Mouse (Mus musculus) heart, embryonic 12.5 days (tissue): ENCODE data around the gene Slc25a45. TPM values are rescaled to one million over a fixed set of nuclear protein-coding genes. Genes with fewer than 3 reads are reported as not detected.

Experiments used
- ATAC-seq: fragments of 200-750 bp; cut with Nextera tagmentation; 2 replicates; pipeline ENCODE4 v1.8.0; 2017; ENCODE audit warnings: moderate TSS enrichment, moderate library complexity; ENCODE audit not compliant: insufficient number of reproducible peaks, low FRiP score
- H3K27ac ChIP-seq: fragments of 300-500 bp; sonication (generic); 2 replicates; pipeline ENCODE4 v1.5.1; 2016; ENCODE audit warnings: mild to moderate bottlenecking, moderate library complexity; ENCODE audit not compliant: poor library complexity, severe bottlenecking
- H3K27me3 ChIP-seq: fragments of 300-500 bp; sonication (generic); replicated peaks from 2 replicates; pipeline ENCODE4 v1.6.1; 2016; ENCODE audit warnings: mild to moderate bottlenecking, moderate library complexity
- H3K36me3 ChIP-seq: fragments of 300-500 bp; sonication (generic); 2 replicates; pipeline ENCODE4 v1.6.1; 2016; ENCODE audit warnings: mild to moderate bottlenecking, moderate library complexity
- H3K4me1 ChIP-seq: fragments of 300-500 bp; sonication (generic); replicated peaks from 2 replicates; pipeline ENCODE4 v1.6.1; 2016; ENCODE audit warnings: mild to moderate bottlenecking
- H3K4me2 ChIP-seq: fragments of 300-500 bp; sonication (generic); 2 replicates; pipeline ENCODE4 v1.6.1; 2016; ENCODE audit warnings: mild to moderate bottlenecking, moderate library complexity
- H3K4me3 ChIP-seq: fragments of 300-500 bp; sonication (generic); 2 replicates; pipeline ENCODE4 v1.5.1; 2016; ENCODE audit warnings: mild to moderate bottlenecking
- H3K9ac ChIP-seq: fragments of 300-500 bp; sonication (generic); 2 replicates; pipeline ENCODE4 v1.6.1; 2016; ENCODE audit warnings: mild to moderate bottlenecking, moderate library complexity
- H3K9me3 ChIP-seq: fragments of 300-500 bp; sonication (generic); replicated peaks from 2 replicates; pipeline ENCODE4 v1.6.1; 2016; ENCODE audit warnings: mild to moderate bottlenecking, moderate library complexity
- WGBS: fragments of 180-500 bp; shearing (Covaris S2); methylation state at CpG from one replicate; pipeline ENCODE4 v1.1.7; 2016; 5-methylcytosine and 5-hydroxymethylcytosine counted together
- polyA plus RNA-seq: library from polyadenylated mRNA; unstranded; fragments of >200 nt; fragmentation: Nextera tagmentation; extraction: Ambion mirVana; gene quantifications from 2 replicates; pipeline ENCODE4 v1.2.1, GENCODE M21; 2016

Slc25a45 gene
- polyA plus RNA-seq, 1 experiment from 2014 or later: 3.9 TPM

DNA sequence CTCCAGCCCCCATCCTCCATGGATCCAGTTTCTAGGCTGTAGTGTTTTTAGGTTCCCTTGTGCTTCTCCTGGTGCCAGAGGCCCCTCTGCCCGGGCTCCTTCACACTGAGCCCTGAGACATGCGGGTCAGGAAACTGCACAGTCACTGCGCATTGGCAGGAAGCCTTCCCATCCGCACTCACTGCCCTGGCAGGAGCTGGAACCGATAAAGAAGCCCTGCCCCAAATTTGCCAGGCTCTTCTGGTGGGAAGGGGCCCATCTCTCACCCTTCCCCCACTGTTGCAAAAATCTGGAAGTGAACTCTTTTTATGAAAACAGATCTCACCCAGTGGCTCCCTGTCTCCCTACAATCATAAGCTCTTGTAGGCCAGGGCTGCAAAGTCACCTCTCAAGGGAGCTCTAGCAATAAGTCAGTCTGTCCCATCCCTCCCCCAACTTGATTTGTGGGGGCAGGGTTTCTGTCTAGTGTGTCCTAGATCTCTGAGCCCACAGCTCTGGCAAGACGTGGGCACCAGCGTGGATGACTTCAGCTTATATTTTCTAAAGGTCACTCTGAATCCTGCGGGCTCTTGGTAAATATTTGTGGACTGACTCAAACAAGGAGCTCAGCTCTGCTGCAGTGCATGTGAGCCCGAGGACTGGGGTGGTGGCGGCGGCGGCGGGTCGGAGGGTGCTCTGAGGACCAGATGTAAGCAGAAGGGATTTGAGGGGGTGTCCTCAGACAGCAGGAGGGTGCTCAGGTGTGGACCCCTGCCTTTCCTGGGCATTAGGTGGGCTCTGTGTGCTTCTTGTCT lies 29.4 kb upstream of the Slc25a45 start:
- H3K4me3 ChIP-seq: peak overlapping the region; percentile 4; the same call in 1 of the 2 replicates
- no peaks in the 10 kb centered on the region for H3K9me3 ChIP-seq
- peaks cover 24% of the 10 kb centered on the region for H3K36me3 ChIP-seq
- peak overlapping the region; percentile 76 for H3K9ac ChIP-seq
- no peaks in the 10 kb centered on the region for H3K27me3 ChIP-seq
- H3K4me2 ChIP-seq: peak overlapping the region; percentile 77
- peak overlapping the region; percentile 100 for H3K27ac ChIP-seq
- 39% methylated on average over 14 of the region's 14 CpGs for WGBS
- peaks cover 94% of the 10 kb centered on the region for H3K4me1 ChIP-seq
- ATAC-seq: peak; percentile 33; the same call in 1 of the 2 replicates

DNA sequence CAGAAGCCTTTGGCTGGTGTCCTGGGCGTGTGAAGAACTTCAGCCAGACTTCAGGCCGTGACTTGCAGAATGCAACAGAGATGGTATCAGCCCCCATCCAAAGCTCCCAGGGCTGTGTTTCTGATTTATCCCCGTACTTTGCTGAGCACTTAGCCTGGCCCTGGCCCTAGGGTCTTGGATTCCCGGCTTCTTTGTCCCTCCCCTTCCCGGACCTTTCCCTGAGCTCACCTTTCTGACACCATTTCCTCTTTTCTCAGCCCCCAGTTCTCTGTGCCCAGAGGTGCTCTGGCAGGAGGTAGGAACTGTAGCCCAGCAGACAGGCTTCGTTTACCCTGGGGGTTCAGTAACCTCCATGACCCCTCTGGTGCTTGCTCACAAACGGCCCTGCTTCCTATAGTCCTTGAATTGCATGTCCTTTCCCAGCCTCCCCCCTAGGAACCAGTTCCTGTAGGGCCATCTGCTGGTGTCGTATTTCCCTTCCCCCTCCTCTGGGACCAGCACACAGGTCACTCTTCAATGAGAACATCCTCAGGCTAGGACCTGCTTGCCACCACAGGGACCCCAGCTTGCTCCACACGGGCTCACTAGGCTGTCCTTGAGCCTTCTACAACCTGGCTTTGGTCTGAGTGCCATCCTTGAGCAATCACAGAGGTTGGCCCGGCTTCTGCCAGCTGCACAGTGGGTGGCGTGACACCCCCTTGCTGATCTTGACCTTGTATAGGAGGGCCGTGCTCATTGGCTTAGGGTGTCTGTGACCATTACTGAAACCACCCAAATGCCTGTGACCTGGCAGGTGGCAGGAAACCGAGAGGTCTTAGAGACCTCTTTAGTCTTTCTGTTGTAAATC lies 28.6 kb upstream of the Slc25a45 start:
- H3K4me2 ChIP-seq: peak overlapping the region; percentile 77
- H3K27ac ChIP-seq: peak overlapping the region; percentile 100
- H3K36me3 ChIP-seq: peaks cover 29% of the 10 kb centered on the region
- no peak for ATAC-seq
- peaks cover 86% of the 10 kb centered on the region for H3K4me1 ChIP-seq
- WGBS: 34% methylated on average over 13 of the region's 13 CpGs
- peak overlapping the region; percentile 76 for H3K9ac ChIP-seq
- no peaks in the 10 kb centered on the region for H3K9me3 ChIP-seq
- H3K27me3 ChIP-seq: no peaks in the 10 kb centered on the region
- peak overlapping the region; percentile 15; the same call in 1 of the 2 replicates for H3K4me3 ChIP-seq

DNA sequence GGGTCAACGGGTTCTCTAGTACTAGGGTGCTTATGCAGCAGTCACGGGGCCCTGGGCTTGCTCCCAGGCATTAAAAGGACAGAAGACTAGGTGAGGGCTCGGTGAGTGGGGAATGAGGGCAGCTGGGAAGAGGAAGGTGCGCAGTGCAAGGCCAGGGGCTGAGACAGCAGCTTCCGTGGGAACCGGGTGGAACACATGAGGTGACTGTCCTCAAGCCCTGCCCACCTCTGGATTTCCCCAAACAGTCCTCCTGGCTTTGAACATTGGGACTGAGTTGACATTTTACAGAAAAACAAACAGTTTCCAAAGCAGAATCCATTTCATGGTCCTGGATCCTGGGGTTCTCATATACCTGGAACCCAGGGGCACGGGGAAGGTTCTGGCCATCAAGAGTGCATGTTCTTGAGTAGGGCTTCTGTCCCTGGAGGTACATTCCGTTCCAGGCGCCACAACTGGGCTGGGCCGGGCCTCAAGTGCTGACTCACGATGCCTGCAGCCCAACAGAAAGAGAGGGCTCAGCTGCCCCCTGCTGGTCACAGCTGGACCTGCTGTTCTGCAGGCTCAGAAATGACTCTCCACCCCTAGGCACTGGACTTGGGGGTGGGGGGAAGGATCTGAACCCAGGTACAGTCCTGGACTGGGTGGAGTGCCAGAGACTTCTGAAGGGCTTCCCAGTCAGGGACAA lies 27.6 kb upstream of the Slc25a45 start:
- ATAC-seq: peak; percentile 34; the same call in 1 of the 2 replicates
- no peaks in the 10 kb centered on the region for H3K9me3 ChIP-seq
- H3K27me3 ChIP-seq: no peaks in the 10 kb centered on the region
- H3K4me3 ChIP-seq: no peak overlapping the region
- peaks cover 77% of the 10 kb centered on the region for H3K4me1 ChIP-seq
- H3K4me2 ChIP-seq: peak overlapping the region; percentile 77
- peaks cover 36% of the 10 kb centered on the region for H3K36me3 ChIP-seq
- peak overlapping the region; percentile 36; the same call in 1 of the 2 replicates for H3K9ac ChIP-seq
- peak overlapping the region; percentile 100 for H3K27ac ChIP-seq
- WGBS: 23% methylated on average over 11 of the region's 11 CpGs

DNA sequence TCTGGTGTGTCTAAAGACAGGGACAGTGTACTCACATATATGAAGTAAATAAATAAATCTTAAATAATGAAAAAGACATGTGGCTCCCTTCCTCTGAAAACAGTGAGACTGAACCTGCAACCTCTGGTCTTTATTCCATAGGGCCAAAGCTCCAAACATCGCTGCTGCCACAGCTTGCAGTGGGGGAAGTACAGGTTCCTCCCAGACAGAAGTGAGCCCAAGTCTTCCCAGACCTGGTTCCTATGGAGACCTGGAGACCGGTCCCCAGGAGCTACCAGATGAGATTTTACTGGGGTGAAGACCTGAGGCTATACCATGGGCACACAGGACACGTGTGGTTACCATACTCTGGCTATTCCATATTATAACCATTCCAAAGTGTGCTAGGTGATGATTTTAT lies 26.7 kb upstream of the Slc25a45 start:
- H3K9me3 ChIP-seq: no peaks in the 10 kb centered on the region
- no peak overlapping the region for H3K9ac ChIP-seq
- H3K36me3 ChIP-seq: peaks cover 45% of the 10 kb centered on the region
- H3K27ac ChIP-seq: no peak overlapping the region
- H3K4me1 ChIP-seq: peaks cover 71% of the 10 kb centered on the region
- no peaks in the 10 kb centered on the region for H3K27me3 ChIP-seq
- no peak overlapping the region for H3K4me2 ChIP-seq
- no peak for ATAC-seq
- no peak overlapping the region for H3K4me3 ChIP-seq
- 83% methylated on average over 3 of the region's 3 CpGs for WGBS

DNA sequence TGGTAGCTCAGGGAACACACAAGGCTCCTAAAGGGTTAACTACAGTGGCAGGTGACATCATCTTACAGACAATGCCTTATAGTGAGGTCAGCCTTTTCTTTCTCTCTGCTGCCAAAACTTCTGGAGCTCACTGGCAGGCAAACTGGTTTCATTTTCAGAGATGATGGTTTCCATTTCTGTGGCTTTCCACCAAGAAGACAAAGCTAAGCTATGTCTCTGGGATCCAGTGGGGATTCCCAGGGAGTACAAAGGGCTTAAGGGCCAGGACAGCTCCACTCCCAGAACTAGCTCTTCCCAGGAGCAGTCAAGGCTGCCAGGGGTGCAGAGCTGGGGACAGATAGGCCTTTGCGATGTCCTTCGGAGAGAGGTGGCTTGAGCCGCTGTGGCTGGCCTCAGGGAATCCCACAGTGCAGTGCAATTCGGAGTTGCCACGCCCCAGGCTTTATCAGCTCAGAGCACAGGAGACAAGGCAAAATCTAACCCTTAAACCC lies 26.1 kb upstream of the Slc25a45 start:
- H3K4me3 ChIP-seq: no peak overlapping the region
- no peak for ATAC-seq
- peaks cover 52% of the 10 kb centered on the region for H3K36me3 ChIP-seq
- H3K4me1 ChIP-seq: peaks cover 66% of the 10 kb centered on the region
- H3K27me3 ChIP-seq: no peaks in the 10 kb centered on the region
- H3K9me3 ChIP-seq: no peaks in the 10 kb centered on the region
- H3K9ac ChIP-seq: peak overlapping the region; percentile 61
- peak overlapping the region; percentile 42 for H3K4me2 ChIP-seq
- WGBS: 43% methylated on average over 5 of the region's 5 CpGs
- peak overlapping the region; percentile 82 for H3K27ac ChIP-seq

DNA sequence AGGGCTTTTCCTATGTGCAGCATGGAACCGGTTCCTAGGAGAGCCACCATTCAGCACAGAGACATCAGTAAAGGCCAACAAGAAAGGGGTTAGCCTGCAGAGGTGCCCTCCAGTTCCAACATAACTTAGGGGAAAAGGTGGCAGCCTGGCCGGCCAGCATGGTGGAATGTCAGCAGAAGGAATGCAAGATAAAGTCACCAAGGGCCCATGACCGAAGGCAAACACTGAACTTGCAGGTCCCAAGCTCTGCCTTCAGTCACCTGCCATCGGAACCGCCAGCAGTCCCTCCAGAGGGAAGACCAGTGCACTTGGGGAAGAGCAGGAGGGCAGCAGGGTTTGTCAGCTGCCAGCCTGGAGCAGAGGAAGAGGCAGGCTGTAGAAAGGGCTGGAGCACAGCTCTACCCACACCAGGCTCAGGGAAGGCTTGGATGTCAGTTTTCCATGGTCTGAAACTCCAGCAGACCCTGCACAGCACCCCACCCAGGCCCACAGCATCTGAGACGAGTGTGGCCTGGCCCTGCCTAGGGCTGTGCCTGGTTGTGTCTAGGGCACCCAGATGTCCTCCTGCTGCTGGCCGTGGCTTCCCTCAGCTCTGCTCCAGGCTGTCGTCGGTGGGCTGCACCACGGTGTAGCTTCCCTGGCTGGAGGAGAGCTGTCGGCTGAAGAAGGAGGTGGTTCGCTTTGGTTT lies 25.4 kb upstream of the Slc25a45 start:
- H3K9ac ChIP-seq: peak overlapping the region; percentile 61
- peaks cover 60% of the 10 kb centered on the region for H3K4me1 ChIP-seq

DNA sequence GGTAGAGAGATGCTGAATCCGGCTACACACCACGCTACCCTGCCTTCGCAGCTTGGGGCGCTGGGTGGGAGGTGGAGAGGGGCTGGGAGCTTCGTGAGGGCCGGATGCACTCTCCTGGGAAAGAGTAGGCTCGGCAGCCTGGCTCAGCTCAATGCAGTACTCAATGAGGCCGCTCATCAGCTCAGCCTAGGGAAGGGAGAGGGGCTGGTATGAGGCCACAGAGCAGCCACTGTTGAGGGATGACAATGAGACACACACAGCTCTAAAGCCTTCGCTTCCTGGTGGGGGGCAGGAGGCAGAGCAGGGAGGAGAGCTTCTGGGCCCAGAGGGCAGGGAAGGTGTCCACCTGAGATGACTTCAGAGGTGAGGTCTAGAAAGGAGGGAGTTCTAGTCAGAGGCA lies 21.0 kb upstream of the Slc25a45 start:
- WGBS: 84% methylated on average over 9 of the region's 9 CpGs
- Histone ChIP-seq H3K9me3 (no peaks in the 10 kb centered on the region), H3K4me3 (no peak overlapping the region), H3K4me2 (no peak overlapping the region), H3K27ac (no peak overlapping the region), H3K27me3 (no peaks in the 10 kb centered on the region), H3K9ac (no peak overlapping the region), H3K4me1 (peaks cover 17% of the 10 kb centered on the region), H3K36me3 (peaks cover 94% of the 10 kb centered on the region)
- no peak for ATAC-seq

More for the DNA sequence above, 25.4 kb upstream of the Slc25a45 start:
- WGBS: 53% methylated on average over 12 of the region's 12 CpGs
- H3K27me3 ChIP-seq: no peaks in the 10 kb centered on the region
- no peak for ATAC-seq
- H3K9me3 ChIP-seq: no peaks in the 10 kb centered on the region
- peak overlapping the region; percentile 82 for H3K27ac ChIP-seq
- peak overlapping the region; percentile 42; the same call in 1 of the 2 replicates for H3K4me2 ChIP-seq
- H3K4me3 ChIP-seq: no peak overlapping the region
- peaks cover 58% of the 10 kb centered on the region for H3K36me3 ChIP-seq

DNA sequence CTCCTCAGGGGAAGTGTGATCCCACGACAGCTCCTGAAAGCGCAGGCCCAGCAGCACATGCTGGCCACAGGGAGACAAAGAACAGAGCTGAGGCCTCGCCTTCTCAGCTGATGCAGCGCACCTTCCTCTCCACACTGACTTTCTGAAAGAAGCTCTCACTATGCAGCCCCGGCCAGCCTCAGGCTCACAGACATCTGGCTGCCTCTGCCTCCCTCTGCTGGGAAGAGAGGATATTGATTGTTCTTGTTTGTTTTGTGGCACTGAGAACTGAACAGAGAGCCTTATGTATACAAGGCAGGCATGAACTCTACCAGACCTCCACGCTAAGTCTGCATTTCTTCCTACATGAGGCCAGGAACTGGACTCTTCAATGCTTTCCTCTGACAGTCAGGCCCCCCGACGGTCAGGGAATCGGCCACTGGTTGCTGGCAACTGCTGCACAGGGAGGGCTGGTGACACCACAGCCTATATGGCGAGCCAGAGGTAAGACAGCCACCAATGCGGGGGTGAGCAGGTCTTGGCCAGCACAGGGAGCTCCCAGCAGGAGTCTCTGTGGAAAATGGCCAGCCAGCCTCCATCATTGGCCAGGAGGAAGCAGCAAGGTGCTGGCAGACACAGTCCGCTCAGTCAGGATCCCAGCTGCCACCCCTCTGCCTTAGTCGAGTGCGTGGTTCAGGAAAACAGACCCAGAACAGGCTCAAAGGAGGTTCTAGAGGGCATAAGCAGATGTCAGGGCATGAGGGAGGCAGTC lies 15.1 kb upstream of the Slc25a45 start:
- peaks cover 8% of the 10 kb centered on the region for H3K4me1 ChIP-seq
- no peak overlapping the region for H3K27ac ChIP-seq
- peaks cover 99% of the 10 kb centered on the region for H3K36me3 ChIP-seq
- ATAC-seq: no peak
- no peak overlapping the region for H3K9ac ChIP-seq
- no peak overlapping the region for H3K4me3 ChIP-seq
- 0 out of 2 replicates have a peak, but pooled peaks cover 11% of the 10 kb centered on the region for H3K9me3 ChIP-seq
- WGBS: 94% methylated on average over 14 of the region's 14 CpGs
- H3K27me3 ChIP-seq: no peaks in the 10 kb centered on the region
- no peak overlapping the region for H3K4me2 ChIP-seq

DNA sequence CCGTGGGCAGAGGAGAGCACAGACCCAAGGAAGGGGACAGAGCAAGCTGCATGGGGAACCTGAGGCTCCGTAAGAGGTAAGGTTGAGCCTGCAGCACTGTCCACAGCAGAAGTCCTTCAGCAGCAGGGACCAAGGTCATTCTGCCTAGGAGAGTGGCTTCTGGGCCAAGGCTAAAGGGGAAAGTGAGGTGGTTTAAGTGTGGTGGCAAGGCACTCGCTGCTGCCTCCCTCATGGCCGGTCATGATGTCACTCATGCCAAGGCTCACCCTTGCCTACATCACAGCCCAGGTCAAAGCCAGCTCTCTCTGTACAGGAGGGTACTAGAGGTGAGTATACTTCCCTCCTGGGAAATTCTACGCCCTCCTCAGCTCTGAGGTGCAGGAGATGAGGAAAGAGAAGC lies 13.8 kb upstream of the Slc25a45 start:
- 84% methylated on average over 5 of the region's 5 CpGs for WGBS

More for the DNA sequence above, 13.8 kb upstream of the Slc25a45 start:
- H3K27ac ChIP-seq: no peak overlapping the region; the same call in 1 of the 2 replicates
- no peak overlapping the region for H3K9ac ChIP-seq
- H3K27me3 ChIP-seq: no peaks in the 10 kb centered on the region
- 0 out of 2 replicates have a peak, but pooled peaks cover 11% of the 10 kb centered on the region for H3K9me3 ChIP-seq
- ATAC-seq: no peak; the same call in 1 of the 2 replicates
- H3K4me3 ChIP-seq: no peak overlapping the region
- peaks cover 100% of the 10 kb centered on the region for H3K36me3 ChIP-seq
- peaks cover 8% of the 10 kb centered on the region for H3K4me1 ChIP-seq
- H3K4me2 ChIP-seq: no peak overlapping the region
